Mouse (Mus musculus) midbrain, postnatal 0 days (tissue): ENCODE data around the gene Cd101. TPM values are rescaled to one million over a fixed set of nuclear protein-coding genes. Genes with fewer than 3 reads are reported as not detected.

Experiments
- ATAC-seq: fragments of 200-750 bp; cut with Nextera tagmentation; 2 replicates; pipeline ENCODE4 v1.8.0; 2017; ENCODE audit warnings: moderate number of reproducible peaks, mild to moderate bottlenecking, moderate TSS enrichment, moderate library complexity; ENCODE audit not compliant: low FRiP score
- DNase-seq: peaks from one replicate; pipeline ENCODE4 v3.0.0-alpha.2; 2015; ENCODE audit warnings: low spot score
- H3K27ac ChIP-seq: fragments of 300-500 bp; sonication (generic); 2 replicates; pipeline ENCODE4 v1.5.1; 2014; ENCODE audit warnings: low read depth, mild to moderate bottlenecking, low read length, mixed read lengths
- H3K27me3 ChIP-seq: fragments of 300-500 bp; sonication (generic); 2 replicates; pipeline ENCODE4 v1.6.1; 2014; ENCODE audit warnings: low read length, control low read depth, mixed read lengths; ENCODE audit not compliant: insufficient read depth
- H3K36me3 ChIP-seq: fragments of 300-500 bp; sonication (generic); 2 replicates; pipeline ENCODE4 v1.6.1; 2014; ENCODE audit warnings: low read length, control low read depth, mixed read lengths; ENCODE audit not compliant: insufficient read depth
- H3K4me1 ChIP-seq: fragments of 300-500 bp; sonication (generic); 2 replicates; pipeline ENCODE4 v1.6.1; 2014; ENCODE audit warnings: mild to moderate bottlenecking, control low read depth, antibody characterized with exemption, low read length, mixed read lengths; ENCODE audit not compliant: insufficient read depth
- H3K4me2 ChIP-seq: fragments of 300-500 bp; sonication (generic); 2 replicates; pipeline ENCODE4 v1.6.1; 2014; ENCODE audit warnings: low read depth, mild to moderate bottlenecking, low read length, mixed read lengths; ENCODE audit not compliant: poor library complexity, severe bottlenecking
- H3K4me3 ChIP-seq: fragments of 300-500 bp; sonication (generic); 2 replicates; pipeline ENCODE4 v1.5.1; 2014; ENCODE audit warnings: low read depth, mild to moderate bottlenecking, low read length, moderate library complexity
- H3K9ac ChIP-seq: fragments of 300-500 bp; sonication (generic); replicated peaks from 2 replicates; pipeline ENCODE4 v1.6.1; 2014; ENCODE audit warnings: mild to moderate bottlenecking, low read length, moderate library complexity, mixed read lengths; ENCODE audit not compliant: poor library complexity, severe bottlenecking
- H3K9me3 ChIP-seq: fragments of 300-500 bp; sonication (generic); 2 replicates; pipeline ENCODE4 v1.6.1; 2016; ENCODE audit warnings: low read length, control low read depth
- CTCF ChIP-seq: IDR thresholded peaks from 2 replicates; pipeline ENCODE4 v1.5.1; 2016; ENCODE audit warnings: antibody characterized with exemption, mild to moderate bottlenecking
- WGBS: fragments of 180-500 bp; shearing (Covaris S2); extraction: QIAGEN DNeasy Blood & Tissue Kit; methylation state at CpG from one replicate; pipeline ENCODE4 v1.1.7; 2014; 5-methylcytosine and 5-hydroxymethylcytosine counted together
- polyA plus RNA-seq: library from polyadenylated mRNA; unstranded; fragments of >200 nt; fragmentation: Nextera tagmentation; extraction: Ambion mirVana; gene quantifications from 2 replicates; pipeline ENCODE4 v1.2.1, GENCODE M21; 2015
- total RNA-seq: library from RNA; depleted of rRNA; stranded (reverse); fragments of >200 nt; gene quantifications from 2 replicates; pipeline ENCODE4 v1.2.3, GENCODE M21; 2014

Cd101 gene
- total and polyA plus RNA-seq, 2 experiments from 2014 or later, result 0.07 to 0.44 TPM

DNA sequence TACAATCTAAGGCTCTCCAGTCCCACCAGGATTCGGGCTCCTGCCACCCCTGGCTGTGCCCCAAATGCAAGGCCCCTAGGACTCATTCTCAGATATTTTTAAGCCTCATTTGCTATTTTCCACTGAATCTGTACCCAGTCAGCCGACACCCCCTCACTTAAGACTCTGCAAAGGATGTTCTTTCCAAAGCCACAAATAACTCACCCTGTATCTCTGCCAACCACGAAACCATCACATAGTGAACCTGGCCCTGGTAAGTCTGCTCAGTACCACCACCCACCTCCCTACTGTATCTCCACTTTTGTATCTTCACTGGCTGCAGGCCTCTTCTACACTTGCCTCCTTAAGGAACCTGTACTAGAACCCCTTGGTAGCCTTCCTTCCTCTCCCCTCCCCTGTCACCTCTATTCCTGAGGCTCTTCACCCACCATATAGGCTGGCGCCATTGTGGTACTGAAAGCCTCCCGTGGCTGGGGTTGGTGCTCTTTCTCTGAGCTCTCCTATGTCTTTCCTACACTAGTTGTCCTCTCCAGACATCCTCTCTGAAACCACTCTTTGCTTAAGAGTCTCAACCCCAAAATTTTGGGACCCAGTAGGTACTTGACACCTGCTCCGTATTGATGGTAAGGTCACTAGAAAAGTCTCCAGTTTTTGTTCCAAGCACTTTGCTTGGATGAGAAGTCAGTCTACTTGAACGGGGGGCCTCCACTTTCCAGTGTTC, 32.7 kb upstream of the Cd101 start:
- ATAC-seq (no peak), DNase-seq (no peak)
- Histone ChIP-seq H3K27me3 (no peaks in the 10 kb centered on the region), H3K4me3 (no peak overlapping the region), H3K4me1 (no peaks in the 10 kb centered on the region), H3K4me2 (no peak overlapping the region), H3K9me3 (no peaks in the 10 kb centered on the region), H3K36me3 (peaks cover 14% of the 10 kb centered on the region), H3K9ac (no peak overlapping the region), H3K27ac (no peak overlapping the region)
- TF ChIP-seq CTCF, result no peak
- WGBS, result 93% methylated on average over 7 of the region's 7 CpGs

DNA sequence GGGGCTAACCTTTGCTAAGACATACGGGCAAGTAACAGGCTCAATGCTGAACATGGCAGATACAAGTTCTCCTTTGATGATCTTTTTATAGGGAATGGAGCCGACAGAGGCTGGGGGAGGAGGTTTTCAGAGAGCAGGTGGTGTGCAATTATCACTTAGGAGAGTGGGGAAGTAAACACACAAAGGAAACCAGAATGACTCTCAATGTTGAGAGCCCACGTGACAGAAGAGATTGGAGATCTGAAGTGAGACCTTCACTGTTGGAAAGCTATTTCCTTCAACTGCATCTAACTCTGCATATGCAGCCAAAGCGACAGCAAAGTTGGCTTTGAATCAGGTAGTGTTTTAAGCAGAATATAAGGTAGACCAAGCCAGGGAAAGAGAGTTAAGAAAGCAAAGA, 29.9 kb upstream of the Cd101 start:
- H3K4me3 ChIP-seq, result no peak overlapping the region
- no peak for DNase-seq
- no peaks in the 10 kb centered on the region for H3K4me1 ChIP-seq
- H3K27ac ChIP-seq, result no peak overlapping the region
- no peaks in the 10 kb centered on the region for H3K9me3 ChIP-seq
- H3K36me3 ChIP-seq, result peaks cover 17% of the 10 kb centered on the region
- no peak for TF ChIP-seq CTCF
- no peaks in the 10 kb centered on the region for H3K27me3 ChIP-seq
- WGBS, result 81% methylated on average over 4 of the region's 4 CpGs
- H3K9ac ChIP-seq, result no peak overlapping the region
- no peak overlapping the region for H3K4me2 ChIP-seq
- ATAC-seq, result no peak

DNA sequence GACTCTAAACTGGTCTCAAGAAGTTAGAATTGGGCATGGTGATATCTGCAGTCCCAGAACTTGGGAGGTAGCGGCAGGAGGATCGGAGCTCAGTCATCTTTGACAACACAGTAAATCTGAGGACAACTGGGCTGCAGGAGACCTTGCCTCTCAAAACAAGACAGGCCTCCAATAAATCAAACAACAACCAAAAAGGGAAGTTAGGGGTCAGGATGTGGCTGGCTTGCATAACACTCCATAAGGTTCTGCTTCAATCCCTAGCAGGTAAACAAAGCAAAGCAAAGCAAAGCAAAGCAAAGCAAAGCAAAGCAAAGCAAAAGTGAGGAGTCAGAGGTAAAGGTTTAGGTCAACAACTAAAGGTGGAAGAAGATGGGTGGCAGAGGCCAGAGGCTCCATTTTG, 28.8 kb upstream of the Cd101 start:
- no peaks in the 10 kb centered on the region for H3K27me3 ChIP-seq
- no peak overlapping the region for H3K4me2 ChIP-seq
- H3K9me3 ChIP-seq, result no peaks in the 10 kb centered on the region
- no peak for DNase-seq
- 87% methylated on average over 2 of the region's 2 CpGs for WGBS
- H3K36me3 ChIP-seq, result peaks cover 17% of the 10 kb centered on the region
- no peak overlapping the region for H3K4me3 ChIP-seq
- TF ChIP-seq CTCF, result no peak
- H3K27ac ChIP-seq, result no peak overlapping the region
- H3K9ac ChIP-seq, result no peak overlapping the region
- no peaks in the 10 kb centered on the region for H3K4me1 ChIP-seq
- no peak for ATAC-seq

DNA sequence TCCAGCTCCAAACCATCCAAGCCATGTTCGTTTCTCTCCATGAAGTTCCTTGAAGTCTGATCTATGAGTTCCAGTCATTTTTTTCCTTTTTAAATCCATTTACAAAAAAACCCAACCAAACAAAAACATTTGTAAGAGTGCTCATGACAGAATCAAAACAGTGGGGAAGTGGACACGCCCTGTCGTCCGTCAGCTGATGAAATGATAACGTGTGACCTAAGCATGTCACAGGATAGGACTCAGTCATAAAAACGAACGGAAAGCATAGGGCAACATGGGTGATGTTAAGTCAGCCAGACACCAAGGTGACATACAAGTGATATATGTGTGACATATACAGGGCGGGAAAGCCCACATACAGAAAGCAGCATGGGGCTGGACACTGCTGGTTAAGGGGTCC, 25.9 kb upstream of the Cd101 start:
- TF ChIP-seq CTCF, result no peak
- Histone ChIP-seq H3K9ac (no peak overlapping the region), H3K36me3 (peaks cover 11% of the 10 kb centered on the region), H3K9me3 (no peaks in the 10 kb centered on the region), H3K4me1 (no peaks in the 10 kb centered on the region), H3K27ac (no peak overlapping the region), H3K4me2 (no peak overlapping the region), H3K27me3 (no peaks in the 10 kb centered on the region), H3K4me3 (no peak overlapping the region)
- DNase-seq (no peak), ATAC-seq (no peak)
- WGBS, result 90% methylated on average over 8 of the region's 8 CpGs

DNA sequence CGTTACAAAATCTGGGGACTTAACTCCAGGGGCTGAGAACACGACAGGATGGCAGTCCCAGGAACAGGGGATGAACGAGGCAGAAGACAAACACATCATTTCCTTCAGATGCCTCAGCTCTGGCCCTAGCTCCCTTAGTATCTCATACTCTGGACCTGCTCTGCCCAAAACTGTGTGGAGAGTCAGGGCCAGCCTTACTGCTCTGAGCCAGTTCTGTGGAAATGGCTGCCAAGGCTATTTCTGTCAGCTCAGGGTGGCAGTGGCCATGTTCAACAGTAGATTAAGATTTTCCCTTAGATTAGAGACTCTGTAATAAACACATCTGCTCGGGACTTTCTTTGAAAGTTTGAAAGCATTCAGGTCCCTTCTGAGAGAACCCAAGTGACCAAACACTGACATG, 22.2 kb upstream of the Cd101 start:
- Histone ChIP-seq H3K36me3 (peaks cover 3% of the 10 kb centered on the region; the same call in 1 of the 2 replicates), H3K27me3 (no peaks in the 10 kb centered on the region), H3K4me2 (no peak overlapping the region), H3K4me1 (peaks cover 3% of the 10 kb centered on the region; the same call in 1 of the 2 replicates), H3K9me3 (no peaks in the 10 kb centered on the region), H3K27ac (no peak overlapping the region), H3K4me3 (no peak overlapping the region), H3K9ac (no peak overlapping the region)
- DNase-seq (no peak), ATAC-seq (no peak)
- TF ChIP-seq CTCF, result no peak
- WGBS, result 82% methylated on average over 4 of the region's 4 CpGs

DNA sequence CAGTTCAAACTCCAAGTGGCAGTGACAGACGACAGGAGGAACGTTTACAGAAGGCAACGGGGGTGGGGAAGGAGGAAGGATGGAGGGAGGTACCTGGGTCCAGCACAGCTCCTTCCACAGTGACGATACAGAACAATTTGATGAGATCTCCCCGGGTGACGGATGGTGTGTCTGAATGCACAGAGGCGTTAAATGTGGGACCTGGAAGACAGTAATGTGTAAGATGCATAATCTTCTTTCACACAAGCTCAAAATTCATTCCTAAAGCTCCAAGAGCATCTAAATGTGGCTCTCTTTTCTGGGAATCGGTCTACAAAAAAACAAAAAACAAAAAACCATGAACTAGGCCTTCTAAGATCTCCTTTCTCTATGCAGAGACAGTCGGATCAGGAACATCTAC, 20.6 kb upstream of the Cd101 start:
- Histone ChIP-seq H3K4me2 (no peak overlapping the region), H3K4me3 (no peak overlapping the region), H3K4me1 (peaks cover 3% of the 10 kb centered on the region; the same call in 1 of the 2 replicates), H3K9me3 (no peaks in the 10 kb centered on the region), H3K27me3 (no peaks in the 10 kb centered on the region), H3K36me3 (peaks cover 7% of the 10 kb centered on the region), H3K9ac (no peak overlapping the region), H3K27ac (no peak overlapping the region)
- DNase-seq, result no peak
- no peak for TF ChIP-seq CTCF
- no peak for ATAC-seq
- WGBS, result 80% methylated on average over 9 of the region's 9 CpGs
